Mouse (Mus musculus): ENCODE data around the gene 1110032A03Rik.

Gene 1110032A03Rik

DNA sequence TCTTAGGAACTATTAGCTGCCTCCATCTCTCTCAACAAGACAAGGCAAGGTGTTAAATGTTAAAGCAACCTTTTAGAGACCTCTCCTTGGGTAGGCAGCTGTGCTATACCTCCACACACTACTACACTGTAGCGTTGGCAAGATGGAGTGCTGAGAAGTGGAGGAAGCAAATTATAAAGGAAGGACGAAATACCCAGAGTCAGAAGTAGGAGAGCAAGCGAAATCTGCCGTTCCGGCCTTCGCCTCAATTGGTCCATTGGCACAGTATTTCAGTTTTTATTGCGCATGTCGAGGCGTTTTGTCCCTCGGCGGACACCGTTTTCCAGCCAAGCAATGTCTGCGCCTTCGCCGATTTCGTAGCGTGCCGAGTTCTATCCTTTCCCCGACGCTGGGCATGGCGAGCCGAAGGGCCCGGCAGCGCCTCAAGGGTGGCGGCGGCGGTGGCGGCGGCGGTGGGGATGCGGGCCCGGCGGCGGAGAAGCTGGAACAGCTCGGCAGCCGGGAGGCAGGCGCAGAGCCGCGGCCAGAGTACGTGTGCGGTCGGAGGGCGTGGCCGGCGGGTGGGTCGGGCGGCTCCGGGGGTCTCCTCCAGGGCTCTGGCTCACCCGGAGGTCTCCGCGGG lies at the start of gene 1110032A03Rik, which contains the start of gene Alg9:
Gene 1110032A03Rik (minus strand): TSS at position 530 of the 622 bp plus-strand sequence.
Gene Alg9 (plus strand): TSS at position 29 of the 622 bp plus-strand sequence.
- DNase-seq, result peak; percentile 90

DNA sequence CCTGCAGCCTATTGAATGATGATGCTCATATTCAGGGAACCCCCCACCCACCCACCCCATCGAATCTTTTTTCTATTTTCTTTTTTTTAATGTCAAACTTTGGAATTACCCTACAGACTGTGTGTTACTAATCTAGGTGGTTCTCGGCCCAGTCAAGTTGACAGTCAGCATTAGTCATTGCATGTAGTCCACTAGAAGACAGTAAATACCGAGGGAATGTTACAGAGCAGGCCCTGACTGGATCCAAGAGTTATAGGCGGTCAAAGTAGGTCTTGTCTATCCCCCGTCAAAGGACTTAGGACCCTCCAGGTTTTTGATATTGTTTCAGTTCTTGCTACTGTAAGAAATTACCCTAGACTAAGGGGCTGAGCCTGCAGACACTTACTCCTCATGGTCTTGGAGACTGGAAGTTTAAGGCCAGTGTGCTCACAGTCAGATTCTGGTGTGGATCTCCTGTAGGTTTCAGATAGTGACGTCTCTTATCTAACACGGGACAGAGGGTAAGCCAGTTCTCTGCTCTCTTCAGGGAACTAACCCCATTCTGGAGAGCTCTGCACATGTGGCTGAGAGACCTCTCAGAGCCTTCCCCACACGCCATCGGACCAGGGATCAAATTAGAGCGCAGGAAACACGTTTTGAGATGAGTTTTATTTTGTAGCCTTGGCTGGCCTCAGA lies 48.6 kb upstream of the 1110032A03Rik start:
- no peak for DNase-seq

DNA sequence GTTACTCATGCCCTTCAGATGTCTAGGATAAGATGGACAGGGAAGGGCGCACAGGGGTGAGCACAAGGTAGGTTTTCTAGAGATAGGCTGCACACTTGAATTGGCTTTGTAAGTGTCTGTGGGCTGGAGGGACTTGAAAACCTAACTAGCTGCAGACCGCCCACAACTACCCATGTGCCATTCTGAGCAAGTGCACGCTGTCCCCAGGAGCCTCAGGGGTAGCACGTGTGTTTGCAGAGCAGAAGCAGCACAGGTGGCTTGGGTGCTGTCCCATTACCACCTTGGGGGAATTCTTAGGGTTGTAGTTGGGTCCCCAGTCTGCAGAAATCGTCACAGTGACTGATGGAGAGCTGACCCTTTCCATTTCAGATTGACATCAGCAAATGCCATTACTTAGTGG lies 46.9 kb upstream of the 1110032A03Rik start:
- DNase-seq, result no peak

DNA sequence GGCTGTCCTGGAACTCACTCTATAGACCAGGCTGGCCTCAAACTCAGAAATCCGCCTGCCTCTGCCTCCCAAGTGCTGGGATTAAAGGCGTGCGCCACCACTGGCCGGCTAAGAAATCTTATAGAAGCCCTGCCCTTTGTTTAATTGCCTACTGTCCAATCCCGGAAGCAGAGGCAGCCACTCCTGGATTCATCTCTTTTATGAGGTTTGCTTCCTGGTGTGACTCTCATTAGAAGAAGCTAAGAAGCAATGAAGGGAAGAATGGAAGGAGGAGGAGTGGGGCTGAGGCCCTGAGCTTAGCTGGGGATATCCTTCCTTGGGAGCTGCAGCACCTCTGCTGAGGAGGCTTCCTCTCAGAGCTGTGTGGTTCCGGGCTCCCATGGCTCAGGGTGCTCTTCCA lies 46.3 kb upstream of the 1110032A03Rik start:
- DNase-seq, result no peak

DNA sequence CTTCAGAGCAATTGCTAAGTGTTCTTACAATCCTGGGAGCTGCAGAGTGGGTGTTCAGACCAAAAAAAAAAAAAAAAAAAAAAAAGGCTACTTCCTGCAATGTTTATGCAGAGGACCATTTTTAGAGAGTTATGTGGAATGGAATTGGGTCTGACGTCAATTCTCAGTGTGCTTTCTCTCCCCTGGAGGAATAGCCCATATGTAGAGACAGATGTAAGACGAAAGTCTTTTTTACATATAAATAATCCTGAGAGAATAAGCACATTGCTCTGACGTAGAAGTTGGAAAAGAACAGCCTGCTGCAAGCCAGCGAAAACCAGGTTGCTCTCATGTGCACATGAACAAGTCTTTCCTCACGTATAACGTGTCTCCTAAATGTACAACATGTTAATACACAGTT lies 44.4 kb upstream of the 1110032A03Rik start:
- DNase-seq, result no peak

DNA sequence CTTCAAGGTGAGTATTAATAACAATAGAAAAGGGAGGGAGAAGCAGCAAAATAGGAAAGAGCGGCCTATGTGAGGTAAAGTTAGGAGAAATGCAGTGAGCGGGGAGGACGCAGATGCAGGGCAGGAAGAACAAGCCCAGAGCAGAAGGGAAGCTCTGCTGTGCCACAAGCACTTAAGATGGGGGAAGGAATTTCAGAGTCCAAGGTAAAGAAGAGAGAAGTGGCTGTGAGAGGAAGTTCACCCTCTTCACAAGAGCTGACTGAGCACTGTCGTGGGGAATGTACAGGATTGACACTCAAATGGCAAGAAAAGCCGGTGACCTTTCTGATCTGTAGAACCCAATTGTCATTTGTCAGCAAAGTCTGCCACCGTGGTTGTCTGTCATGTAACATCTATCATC lies 42.7 kb upstream of the 1110032A03Rik start:
- no peak for DNase-seq

DNA sequence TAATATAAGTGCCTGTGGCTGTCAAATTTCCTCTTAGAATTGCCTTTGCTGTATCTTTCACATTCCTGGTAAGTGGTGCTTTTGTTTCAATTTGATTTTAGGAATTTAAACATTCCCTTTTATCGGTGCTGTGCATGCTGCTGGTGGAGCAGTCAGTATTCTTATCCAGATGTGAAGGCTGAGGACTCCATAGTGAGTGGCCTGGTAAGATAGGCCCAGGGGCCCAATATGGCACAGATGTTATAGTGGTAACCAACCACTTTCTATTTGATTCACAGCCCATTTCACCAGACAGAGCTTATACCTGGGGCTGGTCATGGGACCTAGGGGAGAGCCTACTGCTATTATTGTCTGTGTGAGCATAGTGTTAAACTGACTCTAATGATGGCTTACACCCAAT lies 41.2 kb upstream of the 1110032A03Rik start:
- no peak for DNase-seq

DNA sequence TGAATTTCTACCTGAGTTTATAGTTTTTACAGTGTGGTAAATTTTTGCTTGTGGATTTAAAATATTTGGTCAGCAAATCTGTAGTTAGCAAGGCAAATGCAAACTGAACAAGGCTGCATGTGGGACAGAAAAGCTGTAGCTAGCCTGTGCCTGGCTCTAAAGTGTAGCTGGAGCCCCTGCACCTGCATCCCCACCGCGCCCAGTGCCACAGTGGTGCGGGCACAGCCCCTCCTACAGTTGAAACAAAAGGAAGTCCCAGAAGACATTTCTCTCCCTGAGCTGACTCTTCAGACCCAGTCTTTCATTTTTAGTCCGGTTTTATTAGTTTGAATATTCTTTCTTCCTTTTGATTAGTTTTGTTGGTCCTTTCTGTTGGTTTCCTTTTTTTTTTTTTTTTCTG lies 40.3 kb upstream of the 1110032A03Rik start:
- no peak for DNase-seq

DNA sequence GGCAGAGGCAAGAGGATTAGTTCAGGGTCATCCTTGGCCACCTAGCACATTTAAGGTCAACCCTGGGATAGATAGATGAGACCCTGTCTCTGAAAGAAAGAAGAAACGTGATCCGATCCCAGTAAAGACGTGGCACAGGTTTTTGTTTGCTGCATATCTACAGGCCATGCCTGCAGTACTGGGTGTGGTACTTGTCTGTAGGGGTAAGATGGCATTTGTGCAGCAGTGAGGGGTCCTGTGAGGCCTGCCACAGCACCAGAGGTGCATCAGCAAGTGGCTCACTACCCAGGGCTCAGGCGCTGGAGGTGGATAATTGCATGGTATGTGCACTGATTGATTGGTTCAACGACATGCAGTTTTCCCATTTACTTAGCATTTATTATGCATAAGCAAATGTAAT lies 38.5 kb upstream of the 1110032A03Rik start:
- no peak for DNase-seq

DNA sequence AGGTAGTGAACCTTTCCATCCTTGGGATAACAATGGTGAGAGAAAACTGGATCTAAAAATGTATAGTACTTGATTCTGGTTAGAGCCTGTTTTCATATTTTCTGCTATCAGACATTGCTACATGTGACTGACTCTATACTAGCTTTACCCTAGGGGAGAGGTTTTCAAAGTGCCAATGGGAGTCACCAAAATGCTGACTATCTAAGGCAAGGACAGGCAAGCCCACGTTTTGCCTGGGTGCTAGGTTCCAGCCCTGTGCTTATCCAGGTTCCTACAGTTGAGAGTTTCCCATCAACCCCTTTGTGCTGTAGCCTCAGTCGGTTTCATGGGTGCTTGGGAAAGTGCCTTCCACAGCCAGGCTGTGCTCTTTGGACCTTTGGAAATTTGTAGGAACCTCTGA lies 36.4 kb upstream of the 1110032A03Rik start:
- DNase-seq, result no peak

DNA sequence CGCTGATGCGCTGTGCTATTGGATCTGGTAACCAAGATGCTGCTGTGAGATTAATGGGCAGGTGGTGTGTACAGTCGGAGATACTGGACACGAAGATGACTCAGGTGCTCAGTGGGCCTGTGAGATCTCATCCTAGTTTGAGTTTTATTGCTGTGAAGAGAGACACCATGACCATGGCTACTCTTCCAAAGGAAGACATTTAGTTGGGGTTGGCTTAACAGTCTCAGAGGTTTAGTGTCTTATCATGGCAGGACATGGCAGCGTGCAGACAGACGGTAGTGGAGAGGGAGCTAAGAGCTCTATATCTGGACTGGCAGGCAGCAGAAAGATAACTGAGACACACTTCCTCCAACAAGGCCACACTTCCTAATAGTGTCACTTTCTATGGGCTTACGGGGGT lies 35.9 kb upstream of the 1110032A03Rik start:
- no peak for DNase-seq

DNA sequence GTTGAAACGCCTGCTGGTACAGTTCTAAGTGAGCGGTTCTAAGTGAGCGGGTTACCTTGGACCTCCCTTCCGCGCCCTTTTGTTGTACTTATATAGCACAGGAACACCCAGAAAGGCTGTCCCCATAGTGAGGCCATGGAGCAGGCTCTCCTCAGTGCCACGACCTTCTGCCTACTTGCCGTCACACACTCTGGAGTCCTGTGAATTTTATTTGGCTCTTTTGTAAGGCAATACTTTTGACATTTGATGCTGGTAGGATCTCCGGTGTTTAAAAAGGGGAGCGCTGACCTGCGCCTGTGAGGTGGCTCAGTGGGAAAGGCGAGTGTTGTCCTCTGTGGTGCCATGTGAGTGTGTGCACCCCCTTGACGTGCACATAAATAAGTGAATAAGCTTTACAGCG lies 33.8 kb upstream of the 1110032A03Rik start:
- DNase-seq, result no peak

DNA sequence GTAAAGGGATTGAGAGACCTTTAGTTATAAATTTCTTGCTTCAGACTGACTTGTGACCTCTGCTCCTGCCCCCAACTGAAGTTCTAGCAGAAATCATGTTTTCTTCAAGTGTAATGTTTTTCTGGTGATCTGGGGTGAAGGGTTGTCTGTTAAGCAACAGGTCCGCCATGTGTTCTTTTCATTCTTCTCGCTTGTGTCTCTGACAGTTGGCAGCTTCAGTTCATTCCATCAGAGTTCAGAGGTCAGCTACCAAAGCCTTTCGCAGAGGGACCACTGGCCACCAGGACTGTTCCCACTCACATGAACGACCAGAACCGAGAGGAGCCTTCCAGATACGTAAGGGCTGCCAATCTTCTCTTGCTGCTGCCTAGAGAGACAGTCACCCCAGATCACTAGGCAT lies 33.2 kb upstream of the 1110032A03Rik start:
- no peak for DNase-seq

DNA sequence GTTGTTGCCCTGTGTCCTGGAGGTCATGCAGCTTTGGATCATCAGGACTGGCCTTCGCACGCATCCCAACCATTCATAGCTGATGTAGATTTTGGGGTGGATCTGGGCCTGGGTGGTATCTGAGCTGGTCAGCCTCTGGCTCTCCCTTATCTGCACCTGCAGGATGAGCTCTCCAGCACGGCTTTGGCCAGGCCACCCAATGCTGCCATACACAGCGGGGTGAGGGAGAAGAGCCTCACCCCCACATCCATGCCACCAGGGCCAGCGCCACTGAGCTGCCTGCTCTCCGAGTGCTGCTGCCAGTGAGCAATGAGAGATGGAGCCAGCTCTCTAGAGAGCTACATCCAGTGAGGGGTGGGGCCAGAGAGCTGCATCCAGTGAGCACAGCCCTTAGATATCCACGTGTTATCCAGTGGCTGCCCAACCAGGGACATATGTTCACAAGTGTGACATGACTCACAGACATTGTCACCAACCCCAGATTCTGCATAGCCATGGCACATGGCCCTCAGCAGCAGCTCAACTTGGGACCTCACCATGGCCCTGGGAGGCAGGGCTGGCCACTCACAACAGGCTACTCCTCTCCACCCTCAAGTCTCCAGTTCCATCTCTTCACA lies 27.8 kb upstream of the 1110032A03Rik start:
- DNase-seq, result no peak

DNA sequence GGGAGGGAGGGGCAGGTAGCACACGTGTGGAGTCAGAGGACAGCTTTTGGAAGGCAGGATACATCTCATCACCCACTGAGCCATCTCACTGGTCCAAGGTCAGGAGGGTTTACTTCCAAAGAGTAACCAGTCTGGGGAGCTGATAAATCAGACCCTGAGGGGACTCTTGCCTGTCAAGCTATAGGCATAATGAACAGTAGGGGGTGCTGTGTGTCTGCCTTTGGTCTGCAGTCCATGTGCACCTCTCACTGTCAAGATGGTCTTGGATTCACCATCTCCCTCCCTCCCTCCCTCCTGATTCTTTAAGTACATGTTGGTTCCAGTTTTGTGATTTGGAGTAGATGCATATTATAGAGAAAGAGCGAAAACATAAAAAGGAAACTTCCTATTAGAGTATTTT lies 25.7 kb upstream of the 1110032A03Rik start:
- peak; percentile 50 for DNase-seq

DNA sequence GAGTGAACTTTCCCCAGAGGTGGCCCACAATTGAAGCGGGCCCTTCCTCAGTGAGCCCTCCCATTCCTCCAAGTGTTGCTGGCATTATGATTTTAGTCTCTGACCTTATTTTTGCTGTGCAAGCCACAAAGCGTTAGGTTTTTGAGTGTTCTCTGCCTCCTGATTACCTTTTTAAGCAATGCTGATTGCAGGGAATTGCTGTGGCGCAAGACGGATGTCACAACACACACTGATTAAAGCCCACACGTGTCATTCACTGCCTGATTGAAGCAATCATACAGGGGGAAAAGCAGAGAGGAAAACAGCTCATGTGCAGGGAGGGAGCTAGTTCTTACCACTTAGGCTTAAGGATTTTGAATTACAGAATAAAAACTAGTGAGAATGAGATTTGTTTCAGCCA lies 23.0 kb upstream of the 1110032A03Rik start:
- DNase-seq, result no peak

DNA sequence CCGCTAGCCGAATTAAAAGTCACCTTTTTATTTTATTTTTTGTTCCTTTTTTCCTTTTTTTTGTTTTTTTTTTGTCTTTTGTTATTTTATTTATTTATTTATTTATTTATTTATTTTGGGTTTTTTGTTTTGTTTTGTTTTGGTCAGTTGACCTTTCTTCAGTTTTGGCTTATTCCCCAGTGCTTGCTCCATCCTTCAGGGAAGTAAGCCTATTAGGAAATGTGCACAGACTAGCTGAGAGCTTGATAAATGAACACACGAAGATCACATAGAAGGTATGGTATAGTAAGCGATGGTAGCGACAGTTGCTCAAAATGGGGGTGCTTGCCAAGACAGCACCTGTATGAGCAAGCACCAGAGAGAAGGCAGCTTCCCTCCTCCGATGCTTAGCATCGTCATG lies 22.3 kb upstream of the 1110032A03Rik start:
- DNase-seq, result no peak

DNA sequence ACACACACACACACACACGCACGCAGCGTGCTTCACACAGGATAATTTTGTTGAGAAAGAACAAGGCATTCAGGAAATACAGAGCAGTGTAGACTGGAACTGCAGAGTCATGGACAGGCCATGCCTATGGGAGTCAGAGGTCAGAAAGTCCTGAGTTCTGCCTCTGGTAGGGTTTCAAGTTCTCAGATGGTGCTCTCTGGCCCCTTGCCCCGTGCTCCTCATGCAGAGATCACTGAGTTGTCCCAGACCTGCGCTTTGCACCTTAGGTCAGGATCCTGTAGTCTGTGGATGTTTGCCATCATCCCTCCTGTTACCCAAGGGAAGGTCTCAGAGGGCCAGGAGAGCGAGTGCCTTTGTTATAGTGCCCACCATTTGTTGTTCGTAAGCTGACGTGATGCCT lies 21.5 kb upstream of the 1110032A03Rik start:
- DNase-seq, result no peak

DNA sequence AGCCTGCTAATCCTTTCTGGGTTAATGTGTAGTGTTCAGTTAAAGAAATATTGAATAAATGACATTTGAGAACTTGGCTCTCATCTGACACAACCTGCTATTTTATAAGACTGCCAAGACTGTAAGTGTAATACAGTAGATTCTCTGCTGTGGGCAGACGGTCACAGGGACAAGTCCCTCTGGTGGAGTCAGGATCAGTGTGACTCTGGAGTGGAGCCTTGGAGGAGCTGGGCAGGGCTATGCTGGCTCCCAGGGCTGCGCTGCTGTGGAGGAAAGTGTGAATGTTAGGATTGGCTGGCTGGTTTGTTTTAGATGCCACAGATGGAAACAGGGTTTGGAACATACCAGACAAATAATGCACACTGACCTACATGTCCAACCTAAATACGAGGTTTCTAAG lies 19.9 kb upstream of the 1110032A03Rik start:
- no peak for DNase-seq

DNA sequence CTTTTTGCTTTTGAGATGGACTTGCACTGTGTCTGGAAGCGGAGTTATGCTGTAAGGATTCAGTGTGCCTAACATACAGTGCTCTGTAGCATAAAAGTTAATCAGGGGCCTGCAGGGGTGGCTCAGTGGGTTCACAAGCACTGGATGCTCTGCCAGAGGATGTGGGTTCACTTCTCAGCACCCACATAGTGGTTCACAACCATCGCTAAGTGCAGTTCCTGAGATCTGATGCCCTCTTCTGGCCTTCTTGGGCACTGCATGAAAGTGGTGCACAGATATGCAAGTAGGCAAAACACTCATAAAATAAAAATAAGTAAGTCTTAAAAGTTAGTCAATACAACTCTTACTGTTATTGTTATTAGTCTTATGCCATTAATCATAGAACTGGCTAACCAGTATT lies 6.8 kb upstream of the 1110032A03Rik start:
- DNase-seq, result peak; percentile 23

DNA sequence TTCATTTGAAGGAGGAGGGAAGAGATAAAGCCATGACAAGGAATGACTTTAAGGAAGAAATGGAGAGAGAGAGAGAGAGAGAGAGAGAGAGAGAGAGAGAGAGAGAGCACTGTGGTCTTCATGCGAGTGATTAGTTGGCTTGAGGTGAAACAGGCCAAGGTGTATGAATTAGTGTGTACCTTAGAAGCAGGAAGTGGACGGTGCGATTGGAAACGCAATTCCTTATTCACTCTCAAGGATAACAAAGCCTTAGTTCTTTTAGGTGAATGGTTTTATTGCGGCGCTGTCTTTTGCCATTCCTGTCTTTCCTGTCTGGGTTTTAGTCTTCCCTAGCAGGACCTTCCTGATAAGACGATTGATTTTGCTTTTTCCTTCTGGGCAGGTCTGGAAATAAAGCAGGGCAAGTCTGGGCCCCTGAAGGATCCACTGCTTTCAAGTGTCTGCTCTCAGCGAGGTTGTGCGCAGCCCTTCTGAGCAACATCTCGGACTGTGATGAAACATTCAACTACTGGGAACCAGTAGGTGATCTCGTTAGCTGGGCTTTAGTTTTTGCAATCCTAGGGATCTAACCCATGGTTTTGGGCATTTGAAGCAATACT lies 941 bp upstream of the 1110032A03Rik start:
- DNase-seq, result no peak

DNA sequence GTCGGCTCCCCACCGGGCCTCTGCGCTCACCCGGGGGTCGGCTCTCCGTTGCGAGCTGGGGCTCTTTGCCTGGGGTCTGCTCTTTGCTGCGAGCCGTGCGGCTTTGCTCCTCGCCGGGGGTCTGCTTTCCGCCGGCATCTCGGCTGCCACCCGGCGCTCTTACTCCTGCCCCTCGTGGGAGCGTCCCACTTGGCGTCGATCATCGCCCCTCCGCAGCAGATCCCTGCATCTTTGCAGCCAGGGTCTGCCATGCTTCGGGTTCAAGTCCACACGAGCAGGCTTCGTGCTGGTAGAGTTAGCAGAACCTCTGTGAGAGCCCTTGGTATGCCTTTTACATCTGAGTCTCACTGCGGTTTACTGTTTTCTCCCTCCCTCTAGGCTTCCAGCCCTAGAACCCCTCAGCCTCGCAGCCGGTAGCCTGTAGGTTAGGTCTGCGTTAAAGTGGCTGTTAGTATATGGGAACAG lies 374 bp upstream of the 1110032A03Rik start:
- DNase-seq, result peak; percentile 10

DNA sequence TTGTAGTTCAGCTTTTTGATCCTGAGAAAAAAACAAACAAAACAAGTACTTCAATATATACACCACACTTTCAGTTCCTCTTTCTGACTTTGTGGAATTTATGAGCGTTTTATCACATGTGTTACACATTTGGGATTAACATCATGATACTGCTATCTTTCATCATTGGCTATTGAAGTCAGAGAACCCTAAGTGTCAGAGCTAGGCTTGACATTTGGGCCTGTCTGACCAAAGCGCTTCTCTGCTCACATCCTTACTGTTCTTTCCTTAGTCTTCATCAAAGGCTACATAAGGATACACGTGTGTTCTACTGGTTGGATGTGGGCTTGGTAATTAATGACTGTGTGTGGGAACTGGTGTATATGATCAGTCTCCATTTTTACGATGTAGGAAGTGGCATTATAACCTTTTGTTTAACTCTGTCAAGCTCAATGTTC lies 1.3 kb downstream of the 1110032A03Rik start:
- DNase-seq, result no peak

DNA sequence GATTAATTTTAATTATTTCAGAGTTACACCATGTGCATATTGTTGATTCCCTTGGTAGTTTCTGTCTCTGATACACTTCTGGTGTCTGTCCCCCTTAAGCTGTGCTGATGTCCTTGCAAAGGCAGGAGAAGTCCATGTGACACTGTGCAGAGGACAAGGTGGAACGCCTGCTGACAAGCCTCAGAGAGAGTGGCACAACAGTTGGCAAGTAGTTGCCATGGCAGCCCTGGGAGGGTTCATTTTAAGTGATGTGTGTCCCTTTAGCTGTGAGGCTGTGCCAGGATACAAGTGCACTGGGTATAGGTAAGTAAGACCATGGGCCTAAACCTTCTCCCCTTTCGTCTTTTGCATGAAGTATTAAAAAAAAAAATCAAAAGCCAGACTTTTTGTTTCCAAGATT lies 5.3 kb downstream of the 1110032A03Rik start:
- no peak for DNase-seq
